Comparison of ENCODE assay signal across 23 mouse cellular contexts in the genomic region with DNA sequence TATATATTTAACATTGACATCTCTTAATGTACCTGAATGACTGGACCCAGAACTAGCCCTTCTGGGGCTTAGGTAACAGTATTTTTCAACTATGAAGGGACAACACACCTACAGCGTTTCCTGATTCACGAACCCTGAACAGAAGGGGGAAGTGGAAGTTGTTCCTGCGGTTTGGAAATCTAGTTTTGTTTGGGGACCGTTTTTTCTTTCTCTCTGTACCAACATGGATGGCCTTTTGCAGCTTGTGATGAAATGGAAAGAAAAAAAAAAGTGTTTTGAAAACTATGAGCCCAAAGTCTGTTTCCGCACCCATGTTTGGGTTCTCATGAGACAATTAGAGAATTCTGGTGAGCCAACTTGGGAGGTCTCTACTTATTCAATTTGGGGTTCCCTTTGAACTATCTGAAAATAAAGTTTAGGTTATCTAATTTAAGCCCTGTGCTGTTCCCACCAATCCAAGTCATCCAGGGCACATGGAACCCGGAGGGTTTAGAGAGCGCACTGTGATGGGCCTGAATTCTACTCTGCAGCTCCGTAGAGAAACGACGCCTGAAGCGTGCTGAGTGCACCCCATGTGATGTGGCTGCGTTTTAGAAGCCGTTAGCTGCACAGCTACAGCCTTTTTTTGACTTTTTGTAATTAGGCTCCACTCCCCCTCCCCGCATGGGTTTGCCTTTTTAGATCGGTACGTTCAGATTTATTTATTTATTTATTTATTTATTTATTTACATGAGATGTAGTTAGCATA.
DNase-seq lines count a peak whose midpoint lies in the region; ATAC-seq and TF ChIP-seq lines count a peak whose summit lies in the region.
"Had no signal": no experiment of that assay in that cellular context is flagged by ENCODE, and none has a peak within 500 bp of the region (broad histone marks: within the 10 kb centered on the region; RNA-seq: fewer than 3 reads in every experiment).

No protein-coding gene starts in this region.

- no peak for TF ChIP-seq RAD21 in CH12.LX (IDR thresholded peaks at IDR 0.05; ENCODE audit: low read depth, low read length)

- WGBS in kidney, embryonic 15.5 days = 67% methylated on average over 16 of the region's 16 CpGs
- WGBS in kidney, adult 2 months = 78% methylated on average over 16 of the region's 16 CpGs

- no peak for TF ChIP-seq POLR2A in kidney, adult 2 months (IDR thresholded peaks at IDR 0.05; ENCODE audit: low read depth, low read length)
- no peak for TF ChIP-seq POLR2A in CH12.LX (IDR thresholded peaks at IDR 0.05; ENCODE audit: low read depth, low read length)

- H3K27ac ChIP-seq in kidney, embryonic 15.5 days = no peak overlapping the region
- H3K27ac ChIP-seq in kidney, adult 2 months (ENCODE audit: insufficient read depth, low read depth, low read length) = no peak overlapping the region
- no peak overlapping the region for H3K27ac ChIP-seq in CH12.LX (ENCODE audit: insufficient read depth, low read depth)
- H3K27ac ChIP-seq: embryonic facial prominence, embryonic 13.5 days; limb, embryonic 13.5 days; liver, embryonic 13.5 days; midbrain, embryonic 12.5 days had no signal

- H3K4me3 ChIP-seq in kidney, embryonic 15.5 days (replicated peaks) = no peak overlapping the region
- no peak overlapping the region for H3K4me3 ChIP-seq in kidney, adult 2 months (ENCODE audit: insufficient read depth, low read depth, low read length)
- H3K4me3 ChIP-seq in CH12.LX (replicated peaks in 1 of 3; ENCODE audit: low read depth in 2 of 3, low read length in 2 of 3, poor library complexity in 1 of 3) = no peak overlapping the region
- H3K4me3 ChIP-seq: embryonic facial prominence, embryonic 13.5 days; liver, embryonic 13.5 days; midbrain, embryonic 12.5 days had no signal

- peak overlapping the region; percentile 56; the same call in 1 of the 2 replicates for H3K4me2 ChIP-seq in kidney, embryonic 15.5 days
- H3K4me2 ChIP-seq in CH12.LX (ENCODE audit: insufficient read depth, low read depth, poor library complexity, severe bottlenecking) = peak overlapping the region; percentile 55
- H3K4me2 ChIP-seq: embryonic facial prominence, embryonic 13.5 days; liver, embryonic 13.5 days; midbrain, embryonic 12.5 days had no signal

- no peak overlapping the region for H3K9ac ChIP-seq in kidney, embryonic 15.5 days
- H3K9ac ChIP-seq in CH12.LX (ENCODE audit: insufficient read depth, low read depth) = no peak overlapping the region
- H3K9ac ChIP-seq: embryonic facial prominence, embryonic 13.5 days; limb, embryonic 13.5 days; liver, embryonic 13.5 days; midbrain, embryonic 12.5 days had no signal

- TF ChIP-seq CTCF in kidney, adult 2 months (conservative IDR thresholded peaks at IDR 0.05; ENCODE audit: insufficient read depth, insufficient read length, low read depth, low read length) = no peak
- TF ChIP-seq CTCF in CH12.LX (conservative IDR thresholded peaks at IDR 0.05 in 1 of 2, IDR thresholded peaks at IDR 0.05 in 1 of 2; ENCODE audit: low read depth in 2 of 2, low read length in 2 of 2) = no peak

- TF ChIP-seq EP300 in CH12.LX (IDR thresholded peaks at IDR 0.05; ENCODE audit: low read length) = peak; percentile 53

- no peak for DNase-seq in kidney, adult 2 months
- DNase-seq in B cell, adult 2 months = peak; percentile 10
- no peak for DNase-seq in CH12.LX (ENCODE audit: extremely low read depth)
- no peak for DNase-seq in ovary, adult 18-20 months (ENCODE audit: low spot score)
- DNase-seq: adrenal gland, postnatal 10 days; cerebellum, adult 11 months; cerebellum, adult 9-10 months; cerebellum, postnatal 36 days; embryo, embryonic 11 days; heart, postnatal 14 days; kidney, adult 18-20 months; kidney, postnatal 14 days; liver, embryonic 13.5 days; lung, adult 18-20 months; lung, postnatal 10 days; right cerebral cortex, postnatal 4 days had no signal

- H3K4me1 ChIP-seq in kidney, embryonic 15.5 days = peaks cover 21% of the 10 kb centered on the region
- H3K4me1 ChIP-seq in kidney, adult 2 months (ENCODE audit: control insufficient read depth, insufficient read depth, low read length) = no peaks in the 10 kb centered on the region
- H3K4me1 ChIP-seq in CH12.LX (ENCODE audit: control insufficient read depth in 1 of 2, insufficient read depth in 2 of 2) = peaks cover 0 to 5% of the 10 kb centered on the region in 2 experiments; a peak in 1 of 4 replicates
- H3K4me1 ChIP-seq: embryonic facial prominence, embryonic 13.5 days; liver, embryonic 13.5 days; midbrain, embryonic 12.5 days had no signal

- H3K27me3 ChIP-seq in kidney, embryonic 15.5 days = no peaks in the 10 kb centered on the region
- no peaks in the 10 kb centered on the region for H3K27me3 ChIP-seq in kidney, adult 2 months (replicated peaks; ENCODE audit: control insufficient read depth, insufficient read depth, low read length)
- no peaks in the 10 kb centered on the region for H3K27me3 ChIP-seq in CH12.LX (replicated peaks)
- H3K27me3 ChIP-seq: embryonic facial prominence, embryonic 13.5 days; limb, embryonic 13.5 days; liver, embryonic 13.5 days; midbrain, embryonic 12.5 days had no signal

- in situ Hi-C loops in CH12.LX (cut with MboI; ENCODE audit: low pct_ligation_motif_present, low pct_unique_long_range_greater_than_20kb, low sequenced_read_pairs) = no loop called here

- H3K79me2 ChIP-seq in CH12.LX (replicated peaks; ENCODE audit: control insufficient read depth, extremely low read depth, insufficient read depth, poor library complexity, severe bottlenecking) = no peaks in the 10 kb centered on the region

- 0 out of 2 replicates have a peak, but pooled peaks have one; percentile 37 for ATAC-seq in kidney, embryonic 15.5 days (replicated peaks; ENCODE audit: low FRiP score)
- ATAC-seq in megakaryocyte, adult 5-6 weeks (ENCODE audit: poor library complexity, severe bottlenecking) = peak; percentile 87
- ATAC-seq in activated CD4-positive, CD25-positive, alpha-beta regulatory T cell, adult 4 months = no peak

- H3K9me3 ChIP-seq in kidney, embryonic 15.5 days (replicated peaks) = no peaks in the 10 kb centered on the region
- H3K9me3 ChIP-seq in CH12.LX (replicated peaks; ENCODE audit: low read length) = peaks cover 4% of the 10 kb centered on the region
- H3K9me3 ChIP-seq: embryonic facial prominence, embryonic 13.5 days; liver, embryonic 13.5 days; midbrain, embryonic 12.5 days had no signal

- no peaks in the 10 kb centered on the region for H3K36me3 ChIP-seq in kidney, embryonic 15.5 days
- no peaks in the 10 kb centered on the region for H3K36me3 ChIP-seq in kidney, adult 2 months (ENCODE audit: control insufficient read depth, insufficient read depth, low read length)
- no peaks in the 10 kb centered on the region for H3K36me3 ChIP-seq in CH12.LX (replicated peaks in 1 of 2; ENCODE audit: control insufficient read depth in 1 of 2, insufficient read depth in 1 of 2, low read length in 1 of 2)
- H3K36me3 ChIP-seq: embryonic facial prominence, embryonic 13.5 days; G1E; limb, embryonic 13.5 days; liver, embryonic 13.5 days; midbrain, embryonic 12.5 days had no signal

- dilution Hi-C loops in CH12.LX (cut with MboI; ENCODE audit: extremely low pct_ligation_motif_present, extremely low pct_unique_long_range_greater_than_20kb, low sequenced_read_pairs) = no loop called here

TF ChIP-seq in CH12.LX, 34 proteins besides CTCF, POLR2A, EP300 and RAD21:
- TF ChIP-seq HCFC1 (IDR thresholded peaks at IDR 0.05; ENCODE audit: low read depth, low read length) = no peak
- peak; percentile 65 for TF ChIP-seq ZNF384 (IDR thresholded peaks at IDR 0.05; ENCODE audit: low read depth, low read length)

Comparison
In these comparisons a context has a peak if more than half of its experiments do, and no peak if none do; other contexts are left out.
1. DNase-seq: peak in B cell, adult 2 months (2 of 2); none in kidney, adult 2 months (single experiment), CH12.LX (single experiment) and ovary, adult 18-20 months (single experiment).